Mouse (Mus musculus) urinary bladder, adult 2 months (tissue): ENCODE data around the gene 2310061N02Rik. TPM values are rescaled to one million over a fixed set of nuclear protein-coding genes. Genes with fewer than 3 reads are reported as not detected.
"Not testable (repeated sequence)": the region's sequence is repeated elsewhere in the genome, so short reads cannot be mapped to it uniquely, and the experiment has no call there.

Experiments used
- DNase-seq: peaks from one replicate; pipeline ENCODE4 v3.0.0; 2022; ENCODE audit warnings: low spot score
- polyA plus RNA-seq: library from polyadenylated mRNA; depleted of rRNA; stranded (reverse); fragments of >200 nt; gene quantifications from 2 replicates; pipeline ENCODE4 v1.2.3, GENCODE M21; 2012; rRNA removed

Gene 2310061N02Rik
- polyA plus RNA-seq, result not detected in 2 replicates

GRCm38 (mm10) chr16:88707496-88708012 is at the start of gene 2310061N02Rik:
Gene 2310061N02Rik (minus strand): TSS chr16:88707962.
- DNase-seq, result no peak

GRCm38 (mm10) chr16:88751535-88751934 is 43.8 kb upstream of the 2310061N02Rik start, which contains the start of gene Krtap13:
Gene Krtap13 (minus strand): TSS chr16:88751635.
- not testable (repeated sequence) for DNase-seq

GRCm38 (mm10) chr16:88747943-88748342 is 40.2 kb upstream of the 2310061N02Rik start:
- DNase-seq, result no peak

- DNase-seq, result no peak
Measured at GRCm38 (mm10) chr16:88744750-88745340, 37.1 kb upstream of the 2310061N02Rik start.

GRCm38 (mm10) chr16:88735391-88735790 is 27.6 kb upstream of the 2310061N02Rik start:
- no peak for DNase-seq

- DNase-seq, result no peak
Measured at GRCm38 (mm10) chr16:88728812-88729275, 21.1 kb upstream of the 2310061N02Rik start, which contains the start of gene Krtap13-1. Gene Krtap13-1 (plus strand): TSS chr16:88728862.

- DNase-seq, result no peak
Measured at GRCm38 (mm10) chr16:88720031-88720430, 12.3 kb upstream of the 2310061N02Rik start.

- no peak for DNase-seq
Measured at GRCm38 (mm10) chr16:88716549-88716948, 8.8 kb upstream of the 2310061N02Rik start.

GRCm38 (mm10) chr16:88711245-88711644 is 3.5 kb upstream of the 2310061N02Rik start:
- no peak for DNase-seq

GRCm38 (mm10) chr16:88710757-88711156 is 3.0 kb upstream of the 2310061N02Rik start:
- no peak for DNase-seq

- no peak for DNase-seq
Measured at GRCm38 (mm10) chr16:88701072-88701864, 6.5 kb downstream of the 2310061N02Rik start.

- DNase-seq, result no peak
Measured at GRCm38 (mm10) chr16:88696256-88696655, 11.5 kb downstream of the 2310061N02Rik start.

GRCm38 (mm10) chr16:88681282-88681681 is 26.5 kb downstream of the 2310061N02Rik start:
- DNase-seq, result no peak

- no peak for DNase-seq
Measured at GRCm38 (mm10) chr16:88679099-88679498, 28.7 kb downstream of the 2310061N02Rik start.

GRCm38 (mm10) chr16:88671571-88671970 is 36.2 kb downstream of the 2310061N02Rik start, which contains the start of gene Krtap27-1:
Gene Krtap27-1 (minus strand): TSS chr16:88671671.
- DNase-seq, result no peak

- no peak for DNase-seq
Measured at GRCm38 (mm10) chr16:88657426-88657825, 50.3 kb downstream of the 2310061N02Rik start.

Other genes with a start within 250 kb of the 2310061N02Rik start
- not detected in 2 replicates for gene Cldn17, start 201.0 kb downstream of the 2310061N02Rik start, polyA plus RNA-seq
- gene Cldn8, start 144.8 kb downstream of the 2310061N02Rik start, polyA plus RNA-seq, result 61.8 and 94.6 TPM in 2 replicates
- not detected in 2 replicates for gene Krtap24-1, start 95.7 kb downstream of the 2310061N02Rik start, polyA plus RNA-seq
- gene 2310079G19Rik, start 80.3 kb downstream of the 2310061N02Rik start, polyA plus RNA-seq, result not detected in 2 replicates
- not detected in 2 replicates for gene Krtap26-1, start 60.2 kb downstream of the 2310061N02Rik start, polyA plus RNA-seq
- gene Krtap27-1, start 36.3 kb downstream of the 2310061N02Rik start, polyA plus RNA-seq, result not detected in 2 replicates
- not detected in 2 replicates for gene Krtap13-1, start 20.9 kb upstream of the 2310061N02Rik start, polyA plus RNA-seq
- gene Krtap13, start 43.7 kb upstream of the 2310061N02Rik start, polyA plus RNA-seq, result not detected in 2 replicates
- gene 2310034C09Rik, start 50.9 kb upstream of the 2310061N02Rik start, polyA plus RNA-seq, result not detected in 2 replicates
- not detected in 2 replicates for gene 2310057N15Rik, start 66.2 kb upstream of the 2310061N02Rik start, polyA plus RNA-seq
- not detected in 2 replicates for gene Gm5965, start 69.9 kb upstream of the 2310061N02Rik start, polyA plus RNA-seq
- not detected in 2 replicates for gene Gm20741, start 104.3 kb upstream of the 2310061N02Rik start, polyA plus RNA-seq
- gene Krtap15, start 112.3 kb upstream of the 2310061N02Rik start, polyA plus RNA-seq, result not detected in 2 replicates
- gene Krtap14, start 118.2 kb upstream of the 2310061N02Rik start, polyA plus RNA-seq, result not detected in 2 replicates
- gene Krtap19-1, start 161.4 kb upstream of the 2310061N02Rik start, polyA plus RNA-seq, result not detected in 2 replicates
- gene Krtap19-2, start 166.3 kb upstream of the 2310061N02Rik start, polyA plus RNA-seq, result not detected in 2 replicates
- not detected in 2 replicates for gene Krtap19-3, start 170.1 kb upstream of the 2310061N02Rik start, polyA plus RNA-seq
- not detected in 2 replicates for gene Krtap19-4, start 177.1 kb upstream of the 2310061N02Rik start, polyA plus RNA-seq
- gene Krtap19-5, start 188.5 kb upstream of the 2310061N02Rik start, polyA plus RNA-seq, result not detected in 2 replicates
- gene Krtap19-9b, start 224.3 kb upstream of the 2310061N02Rik start, polyA plus RNA-seq, result not detected in 2 replicates